Mouse (Mus musculus) liver, adult 2 months (tissue): ENCODE data around the gene Acp5.

Experiments used
- CTCF ChIP-seq: fragments of 200-500 bp; IDR thresholded peaks from 2 replicates; pipeline ENCODE4 v1.5.1; 2011; ENCODE audit warnings: low read depth, low read length, control low read depth
- POLR2A ChIP-seq: fragments of 200-500 bp; IDR thresholded peaks from 2 replicates; pipeline ENCODE4 v1.6.1; 2011; ENCODE audit warnings: low read length, control low read depth; ENCODE audit not compliant: insufficient read depth; ENCODE audit errors: extremely low read depth

- TF ChIP-seq CTCF (no peak), POLR2A (no peak)
Observed at GRCm38 (mm10) chr9:22092746-22093145, 42.8 kb downstream of the Acp5 start.
